ENCODE assay signal across 23 mouse cellular contexts in the genomic region with DNA sequence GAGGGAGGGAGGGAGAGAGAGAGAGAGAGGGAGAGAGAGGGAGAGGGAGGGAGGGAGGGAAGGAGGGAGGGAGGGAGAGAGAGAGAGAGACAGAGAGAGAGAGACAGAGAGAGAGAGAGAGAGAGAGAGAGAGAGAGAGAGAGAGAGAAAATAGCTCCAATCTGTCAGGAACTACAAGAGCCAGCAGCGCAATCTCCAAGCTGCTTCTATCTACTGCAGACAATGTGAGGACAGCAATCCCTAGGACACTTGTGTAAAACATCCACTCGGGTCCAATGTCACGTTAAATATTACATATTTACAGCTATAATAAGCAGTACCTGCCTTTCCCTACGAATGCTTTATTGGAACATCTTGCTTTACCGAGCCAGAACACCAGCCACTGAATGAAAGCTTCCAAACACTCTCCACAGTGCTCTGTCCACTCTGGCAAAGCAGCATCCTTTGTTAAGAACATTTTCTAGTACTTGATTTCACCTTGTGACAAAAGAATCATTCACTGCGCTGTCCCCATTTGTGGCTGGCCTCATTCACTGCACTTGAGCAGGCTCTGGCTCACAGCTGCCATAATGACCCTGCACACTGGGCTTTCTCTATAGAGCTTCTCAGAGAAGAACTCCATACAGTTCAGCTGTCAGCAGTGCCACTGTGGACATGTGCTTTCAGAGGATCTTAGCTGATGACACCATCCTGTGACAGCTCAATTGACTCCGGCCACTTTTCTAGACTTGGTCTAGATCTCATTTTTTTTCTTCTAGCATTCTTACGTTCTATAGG. TPM values are rescaled to one million over a fixed set of nuclear protein-coding genes. Genes with fewer than 3 reads are reported as not detected.
DNase-seq lines count a peak whose midpoint lies in the region; ATAC-seq lines count a peak whose summit lies in the region.
"Had no signal": no experiment of that assay in that cellular context is flagged by ENCODE, and none has a peak within 500 bp of the region (broad histone marks: within the 10 kb centered on the region; RNA-seq: fewer than 3 reads in every experiment).

No protein-coding gene starts in this region.

- H3K4me1 ChIP-seq in neural tube, embryonic 15.5 days = peaks cover 9% of the 10 kb centered on the region
- H3K4me1 ChIP-seq in midbrain, embryonic 11.5 days (ENCODE audit: control insufficient read depth, insufficient read depth, low read length) = peaks cover 4% of the 10 kb centered on the region

- H3K36me3 ChIP-seq in neural tube, embryonic 15.5 days = no peaks in the 10 kb centered on the region
- H3K36me3 ChIP-seq in midbrain, embryonic 11.5 days (ENCODE audit: control insufficient read depth, insufficient read depth, low read length) = no peaks in the 10 kb centered on the region
- H3K36me3 ChIP-seq: limb, embryonic 12.5 days; liver, embryonic 13.5 days had no signal

- no peak overlapping the region for H3K4me2 ChIP-seq in neural tube, embryonic 15.5 days
- H3K4me2 ChIP-seq in midbrain, embryonic 11.5 days = no peak overlapping the region
- H3K4me2 ChIP-seq: forebrain, embryonic 13.5 days; limb, embryonic 12.5 days; liver, embryonic 13.5 days; lung, embryonic 14.5 days had no signal

- no peak overlapping the region for H3K27ac ChIP-seq in neural tube, embryonic 15.5 days (replicated peaks)
- H3K27ac ChIP-seq in midbrain, embryonic 11.5 days (ENCODE audit: low read depth, low read length) = no peak overlapping the region
- H3K27ac ChIP-seq: forebrain, embryonic 13.5 days; heart, embryonic 10.5 days; limb, embryonic 12.5 days; liver, embryonic 13.5 days had no signal

- H3K27me3 ChIP-seq in neural tube, embryonic 15.5 days (replicated peaks) = no peaks in the 10 kb centered on the region
- H3K27me3 ChIP-seq in midbrain, embryonic 11.5 days (ENCODE audit: control insufficient read depth, insufficient read depth, low read length) = no peaks in the 10 kb centered on the region
- H3K27me3 ChIP-seq: forebrain, embryonic 13.5 days; limb, embryonic 12.5 days; liver, embryonic 13.5 days had no signal

- no peaks in the 10 kb centered on the region for H3K9me3 ChIP-seq in neural tube, embryonic 15.5 days (replicated peaks)
- no peaks in the 10 kb centered on the region for H3K9me3 ChIP-seq in midbrain, embryonic 11.5 days (ENCODE audit: control insufficient read depth, low read length)
- H3K9me3 ChIP-seq: forebrain, embryonic 13.5 days; limb, embryonic 12.5 days had no signal

- no peak overlapping the region for H3K9ac ChIP-seq in neural tube, embryonic 15.5 days (replicated peaks)
- H3K9ac ChIP-seq in midbrain, embryonic 11.5 days (ENCODE audit: low read length) = no peak overlapping the region
- H3K9ac ChIP-seq: forebrain, embryonic 13.5 days; limb, embryonic 12.5 days; liver, embryonic 13.5 days; lung, embryonic 14.5 days had no signal

- peak; percentile 75 for ATAC-seq in frontal cortex, adult (ENCODE audit: low TSS enrichment)
- peak; percentile 47; the same call in 1 of the 2 replicates for ATAC-seq in neural tube, embryonic 15.5 days (ENCODE audit: low FRiP score)
- no peak for ATAC-seq in midbrain, embryonic 11.5 days (ENCODE audit: low FRiP score)
- no peak for ATAC-seq in megakaryocyte-erythroid progenitor cell, adult 5-6 weeks (replicated peaks; ENCODE audit: low FRiP score, low TSS enrichment, poor library complexity, severe bottlenecking)
- ATAC-seq: forebrain, embryonic 13.5 days had no signal

- 58% methylated on average over 8 of the region's 8 CpGs for WGBS in neural tube, embryonic 15.5 days
- 85% methylated on average over 8 of the region's 8 CpGs for WGBS in midbrain, embryonic 11.5 days

- no peak overlapping the region for H3K4me3 ChIP-seq in neural tube, embryonic 15.5 days (replicated peaks)
- H3K4me3 ChIP-seq in midbrain, embryonic 11.5 days (ENCODE audit: low read depth, low read length) = no peak overlapping the region
- H3K4me3 ChIP-seq: forebrain, embryonic 13.5 days; heart, embryonic 10.5 days; limb, embryonic 12.5 days; liver, embryonic 13.5 days had no signal

- DNase-seq in frontal cortex, postnatal 10 days (ENCODE audit: low spot score in 2 of 2) = no peak
- no peak for DNase-seq in neural tube, embryonic 10.5 days (ENCODE audit: extremely low spot score, low spot score)
- DNase-seq in midbrain, embryonic 11.5 days (ENCODE audit: low spot score, missing footprints) = peak; percentile 85
- DNase-seq in retina, postnatal 1 day = peak; percentile 56
- no peak for DNase-seq in thymus, postnatal 14 days
- DNase-seq: adrenal gland, adult 2 months; B cell, adult 2 months; cerebellum, postnatal 10 days; gastrocnemius, postnatal 36 days; kidney, adult 18-20 months; kidney, postnatal 10 days; liver, embryonic 13.5 days; lung, embryonic 14.5 days; lung, postnatal 36 days; right cerebral cortex, postnatal 14 days; spleen, adult 18-20 months; thymus, postnatal 36 days had no signal

RNA-seq across cellular contexts. Expression of gene Carmil1, which starts 57.0 kb away (rescaled TPM):
- polyA plus RNA-seq in neural tube, embryonic 15.5 days (2015; fragmentation: Nextera tagmentation; extraction: Ambion mirVana) = 37.6 and 39.9 TPM in 2 replicates
- polyA plus RNA-seq in midbrain, embryonic 11.5 days (2014; fragmentation: Nextera tagmentation; extraction: Ambion mirVana) = 16.6 and 19.4 TPM in 2 replicates
- not detected in 2 replicates for total RNA-seq in megakaryocyte-erythroid progenitor cell, adult 5-6 weeks (2014; fragmentation: Nextera tagmentation)
- not detected in 2 replicates for total RNA-seq in megakaryocyte-erythroid progenitor cell, adult 5-6 weeks (2017)

Comparison
In these comparisons a context has a peak if more than half of its experiments do, and no peak if none do; other contexts are left out.
1. ATAC-seq: peak in frontal cortex, adult (single experiment) and neural tube, embryonic 15.5 days (single experiment); none in midbrain, embryonic 11.5 days (single experiment) and megakaryocyte-erythroid progenitor cell, adult 5-6 weeks (single experiment).
2. DNase-seq: peak in midbrain, embryonic 11.5 days (single experiment) and retina, postnatal 1 day (single experiment); none in frontal cortex, postnatal 10 days (0 of 2), neural tube, embryonic 10.5 days (single experiment) and thymus, postnatal 14 days (single experiment).